Mouse (Mus musculus): ENCODE data around the gene Gm7951. TPM values are rescaled to one million over a fixed set of nuclear protein-coding genes. Genes with fewer than 3 reads are reported as not detected.

The Gm7951 gene
- not detected for polyA plus RNA-seq (2014; fragmentation: Illumina TruSeq; extraction: RNeasy Lipid Tissue Mini Kit (QIAGEN cat#74804); ENCODE audit: insufficient read depth, low read depth, low replicate concordance)

GRCm38 (mm10) chr14:42117269-42117668 is at the start of gene Gm7951:
Gm7951 (minus strand) TSS chr14:42117369.

GRCm38 (mm10) chr14:42162522-42162921 is 45.4 kb upstream of the Gm7951 start, which contains the start of gene Gm17027:
Gm17027 (minus strand) TSS chr14:42162622.

Other genes with a start within 250 kb of the Gm7951 start
- gene Gm7980, start 210.1 kb downstream of the Gm7951 start, polyA plus RNA-seq (2014; fragmentation: Illumina TruSeq; extraction: RNeasy Lipid Tissue Mini Kit (QIAGEN cat#74804); ENCODE audit: insufficient read depth, low read depth, low replicate concordance): not detected
- not detected for gene 1700049E17Rik1, start 192.4 kb downstream of the Gm7951 start, polyA plus RNA-seq (2014; fragmentation: Illumina TruSeq; extraction: RNeasy Lipid Tissue Mini Kit (QIAGEN cat#74804); ENCODE audit: insufficient read depth, low read depth, low replicate concordance)
- gene 1700024B05Rik, start 173.4 kb downstream of the Gm7951 start, polyA plus RNA-seq (2014; fragmentation: Illumina TruSeq; extraction: RNeasy Lipid Tissue Mini Kit (QIAGEN cat#74804); ENCODE audit: insufficient read depth, low read depth, low replicate concordance): not detected
- gene Gm6401, start 149.4 kb downstream of the Gm7951 start, polyA plus RNA-seq (2014; fragmentation: Illumina TruSeq; extraction: RNeasy Lipid Tissue Mini Kit (QIAGEN cat#74804); ENCODE audit: insufficient read depth, low read depth, low replicate concordance): not detected
- not detected for gene Gm3543, start 134.0 kb downstream of the Gm7951 start, polyA plus RNA-seq (2014; fragmentation: Illumina TruSeq; extraction: RNeasy Lipid Tissue Mini Kit (QIAGEN cat#74804); ENCODE audit: insufficient read depth, low read depth, low replicate concordance)
- not detected for gene Gm17027, start 45.3 kb upstream of the Gm7951 start, polyA plus RNA-seq (2014; fragmentation: Illumina TruSeq; extraction: RNeasy Lipid Tissue Mini Kit (QIAGEN cat#74804); ENCODE audit: insufficient read depth, low read depth, low replicate concordance)
- gene Gm3573, start 73.4 kb upstream of the Gm7951 start, polyA plus RNA-seq (2014; fragmentation: Illumina TruSeq; extraction: RNeasy Lipid Tissue Mini Kit (QIAGEN cat#74804); ENCODE audit: insufficient read depth, low read depth, low replicate concordance): not detected
- gene Gm17026, start 142.7 kb upstream of the Gm7951 start, polyA plus RNA-seq (2014; fragmentation: Illumina TruSeq; extraction: RNeasy Lipid Tissue Mini Kit (QIAGEN cat#74804); ENCODE audit: insufficient read depth, low read depth, low replicate concordance): not detected
- not detected for gene Gm9611, start 180.0 kb upstream of the Gm7951 start, polyA plus RNA-seq (2014; fragmentation: Illumina TruSeq; extraction: RNeasy Lipid Tissue Mini Kit (QIAGEN cat#74804); ENCODE audit: insufficient read depth, low read depth, low replicate concordance)
- gene Gm7995, start 192.8 kb upstream of the Gm7951 start, polyA plus RNA-seq (2014; fragmentation: Illumina TruSeq; extraction: RNeasy Lipid Tissue Mini Kit (QIAGEN cat#74804); ENCODE audit: insufficient read depth, low read depth, low replicate concordance): not detected